ENCODE assay signal across 8 mouse cellular contexts in the genomic region with DNA sequence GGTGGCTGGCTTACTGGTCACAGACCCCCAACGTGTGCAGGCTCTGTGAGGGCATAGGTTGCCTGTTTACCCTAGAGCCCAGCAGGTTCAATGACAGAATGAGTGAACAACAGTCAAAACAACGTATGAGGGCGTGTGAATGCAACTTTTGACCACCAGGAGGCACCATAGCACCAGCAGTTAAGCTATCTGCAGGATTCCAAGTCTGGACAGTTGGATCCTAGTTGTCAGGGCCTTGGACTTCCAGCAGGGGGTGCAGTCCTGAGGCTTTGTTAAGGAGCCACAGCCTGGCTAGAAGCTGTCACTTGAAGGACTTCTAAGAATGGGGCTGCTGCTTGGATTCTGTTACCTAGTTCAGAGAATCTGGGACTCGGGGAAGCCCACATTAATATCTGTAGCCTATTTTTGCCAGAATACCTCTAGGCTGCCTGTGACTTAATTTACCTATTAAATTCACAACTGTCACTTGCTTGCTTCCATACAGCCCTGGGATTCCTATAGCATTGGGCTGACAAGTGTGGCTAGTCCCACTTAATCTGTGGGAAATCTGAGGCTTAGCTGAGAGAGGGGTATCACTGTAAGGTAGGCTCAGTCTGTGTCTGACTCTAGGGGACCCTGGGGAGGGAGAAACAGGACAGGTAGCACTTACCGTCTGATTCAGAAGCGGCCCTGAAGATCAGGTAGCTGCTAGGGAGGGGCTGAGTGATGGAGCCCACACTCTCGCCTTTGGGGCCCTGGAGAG. TPM values are rescaled to one million over a fixed set of nuclear protein-coding genes. Genes with fewer than 3 reads are reported as not detected.
DNase-seq lines count a peak whose midpoint lies in the region; ATAC-seq and TF ChIP-seq lines count a peak whose summit lies in the region.

No protein-coding gene starts in this region.

- H3K4me2 ChIP-seq in forebrain, embryonic 15.5 days (replicated peaks): no peak overlapping the region

- 38% methylated on average over 7 of the region's 7 CpGs for WGBS in forebrain, embryonic 15.5 days
- 42% methylated on average over 7 of the region's 7 CpGs for WGBS in lung, adult 2 months
- WGBS in olfactory bulb, adult 2 months: 40% methylated on average over 7 of the region's 7 CpGs

- H3K27ac ChIP-seq in ES-E14 (ENCODE audit: insufficient read depth, low read depth, low read length, poor library complexity, severe bottlenecking): no peak overlapping the region
- 0 out of 2 replicates have a peak overlapping the region, but pooled peaks have one; percentile 9 for H3K27ac ChIP-seq in forebrain, embryonic 15.5 days (replicated peaks)
- H3K27ac ChIP-seq in olfactory bulb, adult 2 months (ENCODE audit: insufficient read depth, low read depth, low read length): no peak overlapping the region

- no peak overlapping the region for H3K9ac ChIP-seq in ES-E14 (ENCODE audit: insufficient read depth, low read depth, low read length, poor library complexity, severe bottlenecking)
- H3K9ac ChIP-seq in forebrain, embryonic 15.5 days (replicated peaks): no peak overlapping the region

- H3K4me3 ChIP-seq in ES-E14 (ENCODE audit: insufficient read depth in 1 of 2, low read depth in 1 of 2, low read length in 2 of 2, poor library complexity in 1 of 2, severe bottlenecking in 1 of 2): no peak overlapping the region
- H3K4me3 ChIP-seq in forebrain, embryonic 15.5 days: no peak overlapping the region
- no peak overlapping the region for H3K4me3 ChIP-seq in lung, adult 2 months (replicated peaks; ENCODE audit: extremely low read depth, low read depth, low read length)
- H3K4me3 ChIP-seq in olfactory bulb, adult 2 months (ENCODE audit: insufficient read depth, low read depth, low read length): no peak overlapping the region

- ATAC-seq in forebrain, embryonic 15.5 days (replicated peaks): peak; percentile 86

- DNase-seq in ES-E14 (ENCODE audit: low read depth, low spot score): peak; percentile 95
- DNase-seq in cerebellum, adult 11 months: peak; percentile 85
- DNase-seq in heart, postnatal 25 days (ENCODE audit: low spot score): peak; percentile 80
- DNase-seq in layer of hippocampus, adult 11-12 months (ENCODE audit: low spot score): peak; percentile 95
- DNase-seq in lung, adult 2 months: peak; percentile 89
- DNase-seq in thymus, adult 18-20 months: peak; percentile 72 to 79

- peak; percentile 95 for TF ChIP-seq CTCF in lung, adult 2 months (IDR thresholded peaks at IDR 0.05; ENCODE audit: insufficient read depth, low read length)
- TF ChIP-seq CTCF in olfactory bulb, adult 2 months (IDR thresholded peaks at IDR 0.05; ENCODE audit: insufficient read depth, low read depth, low read length): peak; percentile 58

- no peaks in the 10 kb centered on the region for H3K27me3 ChIP-seq in forebrain, embryonic 15.5 days

- intact Hi-C loops in heart, postnatal 25 days (cut with DNase I): loop anchor here (1.0 kb wide), 2 partner anchors 41 to 57 kb away; no protein-coding TSS in a partner anchor

- in situ Hi-C loops in ES-E14 (cut with MboI; ENCODE audit: low sequenced_read_pairs in 2 of 2, unreplicated experiment in 2 of 2): loop anchor here (5.0 to 10.0 kb wide), 2 partner anchors 45 to 58 kb away; a partner anchor contains a TSS

- no peak for TF ChIP-seq POLR2A in lung, adult 2 months (IDR thresholded peaks at IDR 0.05; ENCODE audit: borderline replicate concordance, extremely low read depth, low read depth, low read length)
- no peak for TF ChIP-seq POLR2A in olfactory bulb, adult 2 months (IDR thresholded peaks at IDR 0.05; ENCODE audit: insufficient read depth, low read depth, low read length)

- H3K9me3 ChIP-seq in ES-E14 (ENCODE audit: control insufficient read depth, insufficient read depth, low read depth, low read length): no peaks in the 10 kb centered on the region
- no peaks in the 10 kb centered on the region for H3K9me3 ChIP-seq in forebrain, embryonic 15.5 days

- H3K36me3 ChIP-seq in ES-E14 (ENCODE audit: control insufficient read depth, insufficient read depth, low read length, poor library complexity, severe bottlenecking): no peaks in the 10 kb centered on the region
- H3K36me3 ChIP-seq in forebrain, embryonic 15.5 days: peaks cover 22% of the 10 kb centered on the region

- H3K4me1 ChIP-seq in ES-E14 (ENCODE audit: control insufficient read depth in 2 of 2, insufficient read depth in 2 of 2, low read length in 2 of 2, poor library complexity in 1 of 2): no peaks in the 10 kb centered on the region
- H3K4me1 ChIP-seq in forebrain, embryonic 15.5 days: no peaks in the 10 kb centered on the region
- H3K4me1 ChIP-seq in lung, adult 2 months (ENCODE audit: control insufficient read depth, insufficient read depth, low read length): no peaks in the 10 kb centered on the region
- H3K4me1 ChIP-seq in olfactory bulb, adult 2 months (ENCODE audit: control insufficient read depth, insufficient read depth, low read length): no peaks in the 10 kb centered on the region

TF ChIP-seq in ES-E14, 5 proteins besides CTCF, POLR2A, EP300 and RAD21:
- TF ChIP-seq MAFK (IDR thresholded peaks at IDR 0.05; ENCODE audit: insufficient read depth, low read depth, low read length) (no peak), ZC3H11A (IDR thresholded peaks at IDR 0.05; ENCODE audit: borderline replicate concordance, low read depth, low read length) (peak; percentile 100), ZNF384 (IDR thresholded peaks at IDR 0.05; ENCODE audit: low read depth, low read length) (0 out of 2 replicates have a peak, but pooled peaks have one; percentile 10)

RNA-seq across cellular contexts. Expression of a gene that starts 21.2 kb away (rescaled TPM):
- 2.3 and 3.0 TPM in 2 replicates for total RNA-seq in ES-E14 (2012; rRNA removed)
- polyA plus RNA-seq in forebrain, embryonic 15.5 days (2015; fragmentation: Nextera tagmentation; extraction: Ambion mirVana): 0.45 and 0.66 TPM in 2 replicates
- total RNA-seq in heart, postnatal 25 days (2021): 1 to 10 TPM; 1.7 to 2.1 TPM
- polyA plus RNA-seq in lung, adult 2 months (2012; rRNA removed): 3.0 and 5.3 TPM in 2 replicates
- polyA plus RNA-seq in olfactory bulb, adult 2 months (2012; ENCODE audit: insufficient read depth, insufficient read length, low replicate concordance, missing spikeins): not detected in 2 replicates

RNA-seq across cellular contexts. Expression of a gene that starts 49.9 kb away (rescaled TPM):
- total RNA-seq in ES-E14 (2012; rRNA removed): 7.6 and 13.6 TPM in 2 replicates
- polyA plus RNA-seq in forebrain, embryonic 15.5 days (2015; fragmentation: Nextera tagmentation; extraction: Ambion mirVana): 30.2 and 32.4 TPM in 2 replicates
- 10 to 100 TPM; 16.0 to 21.5 TPM for total RNA-seq in heart, postnatal 25 days (2021)
- 103 and 125 TPM in 2 replicates for polyA plus RNA-seq in lung, adult 2 months (2012; rRNA removed)
- not detected in 2 replicates for polyA plus RNA-seq in olfactory bulb, adult 2 months (2012; ENCODE audit: insufficient read depth, insufficient read length, low replicate concordance, missing spikeins)

RNA-seq across cellular contexts. Expression of a gene that starts 57.4 kb away (rescaled TPM):
- total RNA-seq in ES-E14 (2012; rRNA removed): 12.9 and 18.7 TPM in 2 replicates
- polyA plus RNA-seq in forebrain, embryonic 15.5 days (2015; fragmentation: Nextera tagmentation; extraction: Ambion mirVana): 4.0 and 5.3 TPM in 2 replicates
- total RNA-seq in heart, postnatal 25 days (2021): 1 to 10 TPM; 1.6 to 2.3 TPM
- 5.7 and 6.5 TPM in 2 replicates for polyA plus RNA-seq in lung, adult 2 months (2012; rRNA removed)
- polyA plus RNA-seq in olfactory bulb, adult 2 months (2012; ENCODE audit: insufficient read depth, insufficient read length, low replicate concordance, missing spikeins): not detected in 2 replicates

RNA-seq across cellular contexts. Expression of a gene that starts 59.9 kb away (rescaled TPM):
- not detected in 2 replicates for total RNA-seq in ES-E14 (2012; rRNA removed)
- polyA plus RNA-seq in forebrain, embryonic 15.5 days (2015; fragmentation: Nextera tagmentation; extraction: Ambion mirVana): not detected in 2 replicates
- total RNA-seq in heart, postnatal 25 days (2021): not detected
- not detected in 2 replicates for polyA plus RNA-seq in lung, adult 2 months (2012; rRNA removed)
- not detected in 2 replicates for polyA plus RNA-seq in olfactory bulb, adult 2 months (2012; ENCODE audit: insufficient read depth, insufficient read length, low replicate concordance, missing spikeins)
